Mouse (Mus musculus): ENCODE measurements around the gene Iffo1.

Gene Iffo1

GRCm38 (mm10) chr6:125145001-125145400, at the start of gene Iffo1:
Gene Iffo1 (plus strand): TSS chr6:125145241.
- in situ Hi-C loops (cut with MboI, MseI): no loop called here

- in situ Hi-C loops (cut with MboI, MseI): no loop called here
Observed at GRCm38 (mm10) chr6:125095391-125096278, 49.4 kb upstream of the Iffo1 start, which contains the start of gene Chd4. Gene Chd4 (plus strand): TSS chr6:125095981.

GRCm38 (mm10) chr6:125096279-125096596, 48.8 kb upstream of the Iffo1 start:
- in situ Hi-C loops (cut with MboI, MseI): no loop called here

GRCm38 (mm10) chr6:125096597-125097345, 48.3 kb upstream of the Iffo1 start:
- in situ Hi-C loops (cut with MboI, MseI): no loop called here

GRCm38 (mm10) chr6:125097346-125097689, 47.7 kb upstream of the Iffo1 start:
- in situ Hi-C loops (cut with MboI, MseI): no loop called here

GRCm38 (mm10) chr6:125097951-125098350, 47.1 kb upstream of the Iffo1 start:
- in situ Hi-C loops (cut with MboI, MseI): no loop called here

- in situ Hi-C loops (cut with MboI, MseI): no loop called here
Observed at GRCm38 (mm10) chr6:125098513-125098912, 46.5 kb upstream of the Iffo1 start.

GRCm38 (mm10) chr6:125099421-125099971, 45.5 kb upstream of the Iffo1 start:
- in situ Hi-C loops (cut with MboI, MseI): no loop called here

GRCm38 (mm10) chr6:125101444-125101843, 43.6 kb upstream of the Iffo1 start:
- in situ Hi-C loops (cut with MboI, MseI): no loop called here

GRCm38 (mm10) chr6:125104223-125104622, 40.8 kb upstream of the Iffo1 start:
- in situ Hi-C loops (cut with MboI, MseI): no loop called here

- in situ Hi-C loops (cut with MboI, MseI): no loop called here
Observed at GRCm38 (mm10) chr6:125107705-125108104, 37.3 kb upstream of the Iffo1 start.

- in situ Hi-C loops (cut with MboI, MseI): no loop called here
Observed at GRCm38 (mm10) chr6:125109371-125109770, 35.7 kb upstream of the Iffo1 start.

GRCm38 (mm10) chr6:125110927-125111326, 34.1 kb upstream of the Iffo1 start:
- in situ Hi-C loops (cut with MboI, MseI): no loop called here

GRCm38 (mm10) chr6:125112553-125112952, 32.5 kb upstream of the Iffo1 start:
- in situ Hi-C loops (cut with MboI, MseI): no loop called here

- in situ Hi-C loops (cut with MboI, MseI): no loop called here
Observed at GRCm38 (mm10) chr6:125119387-125119786, 25.7 kb upstream of the Iffo1 start.

GRCm38 (mm10) chr6:125128724-125129123, 16.3 kb upstream of the Iffo1 start:
- in situ Hi-C loops (cut with MboI, MseI): no loop called here

GRCm38 (mm10) chr6:125129710-125130402, 15.2 kb upstream of the Iffo1 start:
- in situ Hi-C loops (cut with MboI, MseI): no loop called here

- in situ Hi-C loops (cut with MboI, MseI): no loop called here
Observed at GRCm38 (mm10) chr6:125131302-125132156, 13.5 kb upstream of the Iffo1 start, which contains the start of gene Nop2. Gene Nop2 (plus strand): TSS chr6:125131909.

GRCm38 (mm10) chr6:125132470-125132869, 12.6 kb upstream of the Iffo1 start:
- in situ Hi-C loops (cut with MboI, MseI): no loop called here

- in situ Hi-C loops (cut with MboI, MseI): no loop called here
Observed at GRCm38 (mm10) chr6:125137002-125137671, 7.9 kb upstream of the Iffo1 start.
